Mouse (Mus musculus) ZHBTc4 (cell line): ENCODE measurements at regions not wholly inside any gene's neighbourhood (a gene's known extent, or its start where the extent isn't known, plus 50 kb on each side); places are given as distances from the start of the nearest gene placed in this dataset.

Experiments used
- DNase-seq: peaks from one replicate; pipeline ENCODE4 v3.0.0-alpha.2; 2011; ENCODE audit warnings: low read depth, low spot score

- DNase-seq = no peak
Measured at GRCm38 (mm10) chr5:133821273-133821672, 278.2 kb upstream of the Castor2 start.

- peak; percentile 74 for DNase-seq
Measured at GRCm38 (mm10) chr5:133815462-133815861, 284.0 kb upstream of the Castor2 start.

GRCm38 (mm10) chr5:133814436-133814835 lies 285.1 kb upstream of the Castor2 start:
- no peak for DNase-seq

GRCm38 (mm10) chr5:133812216-133812615 lies 287.3 kb upstream of the Castor2 start:
- no peak for DNase-seq

- no peak for DNase-seq
Measured at GRCm38 (mm10) chr5:133806891-133807290, 292.6 kb upstream of the Castor2 start.

- DNase-seq = peak; percentile 46
Measured at GRCm38 (mm10) chr5:133802001-133802400, 297.5 kb upstream of the Castor2 start.

GRCm38 (mm10) chr5:133795638-133796037 lies 303.9 kb upstream of the Castor2 start:
- no peak for DNase-seq

- no peak for DNase-seq
Measured at GRCm38 (mm10) chr5:133790726-133791125, 308.8 kb upstream of the Castor2 start.

- DNase-seq = no peak
Measured at GRCm38 (mm10) chr5:133788006-133788405, 311.5 kb upstream of the Castor2 start.

- DNase-seq = no peak
Measured at GRCm38 (mm10) chr5:133787491-133787890, 312.0 kb upstream of the Castor2 start.

- no peak for DNase-seq
Measured at GRCm38 (mm10) chr5:133776591-133776990, 322.9 kb upstream of the Castor2 start.

GRCm38 (mm10) chr5:133774116-133774515 lies 325.4 kb upstream of the Castor2 start:
- DNase-seq = no peak

- no peak for DNase-seq
Measured at GRCm38 (mm10) chr5:133768856-133769255, 330.7 kb upstream of the Castor2 start.

- no peak for DNase-seq
Measured at GRCm38 (mm10) chr5:133757817-133758216, 341.7 kb upstream of the Castor2 start.

- peak; percentile 50 for DNase-seq
Measured at GRCm38 (mm10) chr5:133754180-133754579, 345.3 kb upstream of the Castor2 start.

- no peak for DNase-seq
Measured at GRCm38 (mm10) chr5:133753461-133754160, 345.9 kb upstream of the Castor2 start.

- DNase-seq = no peak
Measured at GRCm38 (mm10) chr5:133746960-133747359, 352.6 kb upstream of the Castor2 start.

GRCm38 (mm10) chr5:133746411-133746810 lies 353.1 kb upstream of the Castor2 start:
- peak; percentile 16 for DNase-seq

- DNase-seq = peak; percentile 93
Measured at GRCm38 (mm10) chr5:133744136-133744535, 355.4 kb upstream of the Castor2 start.

GRCm38 (mm10) chr5:133743606-133744005 lies 355.9 kb upstream of the Castor2 start:
- DNase-seq = peak; percentile 62

- DNase-seq = no peak
Measured at GRCm38 (mm10) chr5:133731871-133732270, 367.6 kb upstream of the Castor2 start.

GRCm38 (mm10) chr5:133718187-133719078 lies 381.1 kb upstream of the Castor2 start:
- DNase-seq = peak; percentile 78

- DNase-seq = no peak
Measured at GRCm38 (mm10) chr5:133715830-133716229, 383.7 kb upstream of the Castor2 start.
